Mouse (Mus musculus) ES-E14 (cell line): ENCODE data around the gene Lipc.

ENCODE experiments used
- CHD2 ChIP-seq: IDR thresholded peaks from 2 replicates; pipeline ENCODE4 v1.6.1; 2014; ENCODE audit warnings: mild to moderate bottlenecking, low read depth, low read length, inconsistent platforms
- HCFC1 ChIP-seq: IDR thresholded peaks from 2 replicates; pipeline ENCODE4 v1.6.1; 2012; ENCODE audit warnings: low read length, inconsistent platforms, borderline replicate concordance; ENCODE audit not compliant: insufficient read depth
- MAFK ChIP-seq: IDR thresholded peaks from 2 replicates; pipeline ENCODE4 v1.6.1; 2014; ENCODE audit warnings: mild to moderate bottlenecking, low read depth, low read length, inconsistent platforms; ENCODE audit not compliant: insufficient read depth
- ZC3H11A ChIP-seq: IDR thresholded peaks from 2 replicates; pipeline ENCODE4 v1.6.1; 2012; ENCODE audit warnings: low read depth, mild to moderate bottlenecking, inconsistent platforms, low read length, borderline replicate concordance
- ZNF384 ChIP-seq: IDR thresholded peaks from 2 replicates; pipeline ENCODE4 v1.6.1; 2012; ENCODE audit warnings: low read depth, low read length, inconsistent platforms

DNA sequence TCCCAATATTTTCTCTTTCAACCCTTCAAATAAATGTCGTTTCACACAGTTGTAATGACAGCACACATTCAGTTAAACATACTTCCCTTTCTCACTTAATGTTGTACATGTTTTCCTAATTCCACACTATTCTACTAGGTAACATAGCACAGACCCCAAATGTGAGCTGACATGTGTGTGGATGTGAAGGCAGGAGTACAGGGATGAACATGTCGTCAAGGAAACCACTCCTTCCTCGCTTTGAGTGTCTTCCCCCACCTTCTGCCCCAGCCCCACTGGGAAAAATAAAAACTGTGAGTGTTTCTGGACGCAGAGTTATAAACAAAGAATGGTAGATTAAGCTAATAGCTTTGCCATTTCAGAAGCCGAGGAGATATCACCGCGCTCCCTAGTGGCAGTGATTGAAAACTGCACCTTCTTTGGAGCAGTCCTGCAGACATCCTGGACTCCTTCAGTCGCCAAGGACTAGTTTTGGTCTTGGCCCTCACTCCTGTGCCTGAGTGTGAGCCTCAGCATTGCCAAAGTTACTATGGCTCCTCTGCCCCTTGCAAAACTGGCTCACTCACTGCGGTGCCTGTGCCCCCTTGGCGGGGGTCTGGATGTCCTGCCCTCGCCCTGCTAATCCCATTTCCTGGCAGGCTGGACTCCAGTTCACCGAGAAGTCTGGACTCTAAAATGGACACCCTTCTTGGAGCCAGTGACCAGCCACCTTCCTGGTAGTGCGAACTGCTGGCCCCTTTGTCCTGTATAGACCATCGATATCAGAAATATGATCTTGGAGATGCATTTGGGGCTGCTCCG, 22.0 kb downstream of the Lipc start:
- TF ChIP-seq ZNF384 (no peak), HCFC1 (no peak), MAFK (no peak), CHD2 (no peak), ZC3H11A (peak; percentile 17; the same call in 1 of the 2 replicates)
